Mouse (Mus musculus) cortical plate, adult 2 months (tissue): ENCODE measurements around the gene Mrgpra1. TPM values are rescaled to one million over a fixed set of nuclear protein-coding genes. Genes with fewer than 3 reads are reported as not detected.
"Not testable (repeated sequence)": the region's sequence is repeated elsewhere in the genome, so short reads cannot be mapped to it uniquely, and the experiment has no call there.

Experiments used
- H3K27ac ChIP-seq: fragments of 200-500 bp; 2 replicates; pipeline ENCODE4 v1.5.1; 2012; ENCODE audit warnings: low read length, control low read depth, inconsistent platforms; ENCODE audit not compliant: insufficient read depth
- H3K4me1 ChIP-seq: fragments of 200-500 bp; 2 replicates; pipeline ENCODE4 v1.6.1; 2011; ENCODE audit warnings: low read length; ENCODE audit not compliant: control insufficient read depth, insufficient read depth
- H3K4me3 ChIP-seq: fragments of 200-500 bp; 2 replicates; pipeline ENCODE4 v1.5.1; 2011; ENCODE audit warnings: mild to moderate bottlenecking, low read length, control low read depth; ENCODE audit not compliant: insufficient read depth
- CTCF ChIP-seq: fragments of 200-500 bp; IDR thresholded peaks from 2 replicates; pipeline ENCODE4 v1.5.1; 2011; ENCODE audit warnings: mild to moderate bottlenecking, control low read depth, low read length; ENCODE audit not compliant: insufficient read depth; ENCODE audit errors: extremely low read depth
- POLR2A ChIP-seq: fragments of 200-500 bp; IDR thresholded peaks from 2 replicates; pipeline ENCODE4 v1.6.1; 2011; ENCODE audit warnings: mild to moderate bottlenecking, low read length, control low read depth; ENCODE audit not compliant: insufficient read depth; ENCODE audit errors: extremely low read depth
- polyA plus RNA-seq: library from polyadenylated mRNA; depleted of rRNA; stranded (reverse); fragments of >200 nt; gene quantifications from 2 replicates; pipeline ENCODE4 v1.2.3, GENCODE M21; 2012; rRNA removed

The Mrgpra1 gene
- not detected in 2 replicates for polyA plus RNA-seq

- no peaks in the 10 kb centered on the region for H3K4me1 ChIP-seq
- TF ChIP-seq CTCF (no peak), POLR2A (no peak)
- H3K27ac ChIP-seq, result no peak within 1 kb of the TSS
- no peak within 1 kb of the TSS for H3K4me3 ChIP-seq
Measured at GRCm38 (mm10) chr7:47354140-47354539, at the start of gene Mrgpra1. TSS of gene Mrgpra1 (minus strand) at chr7:47354240.

GRCm38 (mm10) chr7:47401125-47401524, 47.1 kb upstream of the Mrgpra1 start:
- no peak overlapping the region for H3K27ac ChIP-seq
- no peaks in the 10 kb centered on the region for H3K4me1 ChIP-seq
- TF ChIP-seq CTCF (no peak), POLR2A (no peak)
- H3K4me3 ChIP-seq, result no peak overlapping the region

GRCm38 (mm10) chr7:47348421-47348820, 5.6 kb downstream of the Mrgpra1 start:
- Histone ChIP-seq H3K27ac (no peak overlapping the region), H3K4me1 (no peaks in the 10 kb centered on the region), H3K4me3 (no peak overlapping the region)
- TF ChIP-seq CTCF (no peak), POLR2A (no peak)

GRCm38 (mm10) chr7:47345905-47346478, 8.0 kb downstream of the Mrgpra1 start:
- Histone ChIP-seq H3K4me1 (no peaks in the 10 kb centered on the region), H3K27ac (no peak overlapping the region), H3K4me3 (no peak overlapping the region)
- TF ChIP-seq CTCF (no peak), POLR2A (no peak)

- not testable (repeated sequence) for H3K27ac ChIP-seq, H3K4me3 ChIP-seq, H3K4me1 ChIP-seq
Measured at GRCm38 (mm10) chr7:47341887-47342286, 12.2 kb downstream of the Mrgpra1 start.

- not testable (repeated sequence) for H3K4me3 ChIP-seq, H3K4me1 ChIP-seq
Measured at GRCm38 (mm10) chr7:47341389-47341788, 12.7 kb downstream of the Mrgpra1 start.

GRCm38 (mm10) chr7:47318299-47318698, 35.7 kb downstream of the Mrgpra1 start:
- no peak overlapping the region for H3K4me3 ChIP-seq
- H3K4me1 ChIP-seq, result no peaks in the 10 kb centered on the region
- TF ChIP-seq POLR2A (no peak), CTCF (no peak)
- H3K27ac ChIP-seq, result no peak overlapping the region

More at GRCm38 (mm10) chr7:47341389-47341788, 12.7 kb downstream of the Mrgpra1 start:
- not testable (repeated sequence) for H3K27ac ChIP-seq

GRCm38 (mm10) chr7:47312289-47312688, 41.8 kb downstream of the Mrgpra1 start:
- Histone ChIP-seq H3K4me3 (no peak overlapping the region), H3K4me1 (no peaks in the 10 kb centered on the region), H3K27ac (no peak overlapping the region)
- TF ChIP-seq CTCF (no peak), POLR2A (no peak)

GRCm38 (mm10) chr7:47309855-47310254, 44.2 kb downstream of the Mrgpra1 start:
- TF ChIP-seq CTCF (no peak), POLR2A (no peak)
- H3K4me3 ChIP-seq, result no peak overlapping the region
- no peaks in the 10 kb centered on the region for H3K4me1 ChIP-seq
- no peak overlapping the region for H3K27ac ChIP-seq

GRCm38 (mm10) chr7:47304661-47305060, 49.4 kb downstream of the Mrgpra1 start:
- H3K4me1 ChIP-seq, H3K4me3 ChIP-seq, H3K27ac ChIP-seq: not testable (repeated sequence)

GRCm38 (mm10) chr7:47299612-47300011, 54.4 kb downstream of the Mrgpra1 start:
- not testable (repeated sequence) for H3K4me3 ChIP-seq, H3K4me1 ChIP-seq, H3K27ac ChIP-seq

Other genes starting within 250 kb of the Mrgpra1 start
- 205 and 221 TPM in 2 replicates for gene Ptpn5, start 220.6 kb downstream of the Mrgpra1 start, polyA plus RNA-seq
- not detected in 2 replicates for gene Mrgpra6, start 149.3 kb downstream of the Mrgpra1 start, polyA plus RNA-seq
- not detected in 2 replicates for gene Mrgpra9, start 101.4 kb downstream of the Mrgpra1 start, polyA plus RNA-seq
- gene Mrgpra2a, start 97.9 kb upstream of the Mrgpra1 start, polyA plus RNA-seq, result not detected in 2 replicates
- not detected in 2 replicates for gene Mrgpra2b, start 174.6 kb upstream of the Mrgpra1 start, polyA plus RNA-seq
- gene Mrgpra3, start 247.1 kb upstream of the Mrgpra1 start, polyA plus RNA-seq, result not detected in 2 replicates